In the genomic region with DNA sequence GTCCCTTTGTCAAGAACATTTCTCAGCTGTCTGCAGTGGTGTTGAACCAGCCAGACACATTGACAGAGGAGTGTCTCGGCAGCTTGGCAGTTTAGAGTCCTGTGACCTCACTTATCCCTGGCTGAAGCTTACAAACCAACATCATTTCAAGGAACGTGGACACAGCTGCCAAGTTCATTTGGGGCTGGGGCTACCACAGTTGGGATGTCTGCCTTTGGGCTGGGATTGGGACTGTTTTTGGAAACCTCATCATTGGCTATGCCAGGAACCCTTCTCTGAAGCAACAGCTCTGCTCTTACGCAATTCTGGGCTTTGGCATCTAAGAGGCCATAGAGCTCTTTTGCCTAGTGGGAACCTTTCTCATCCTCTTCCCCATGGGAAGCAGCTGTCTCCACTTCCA, we compare ENCODE assay signal across 12 mouse cellular contexts.
DNase-seq lines count a peak whose midpoint lies in the region; TF ChIP-seq lines count a peak whose summit lies in the region.
"Had no signal": no experiment of that assay in that cellular context is flagged by ENCODE, and none has a peak within 500 bp of the region (broad histone marks: within the 10 kb centered on the region; RNA-seq: fewer than 3 reads in every experiment).

No protein-coding gene starts in this region.

- no peak overlapping the region for H3K4me3 ChIP-seq in lung, adult 2 months (replicated peaks; ENCODE audit: extremely low read depth, low read depth, low read length)
- no peak overlapping the region for H3K4me3 ChIP-seq in thymus, adult 2 months (ENCODE audit: control insufficient read depth, insufficient read depth, low read length)
- H3K4me3 ChIP-seq: forebrain, embryonic 12.5 days; limb, embryonic 12.5 days had no signal

- WGBS in lung, adult 2 months, result 63% methylated on average over 3 of the region's 3 CpGs
- WGBS in thymus, adult 2 months, result 88% methylated on average over 3 of the region's 3 CpGs

- H3K4me1 ChIP-seq in lung, adult 2 months (ENCODE audit: control insufficient read depth, insufficient read depth, low read length), result no peaks in the 10 kb centered on the region
- H3K4me1 ChIP-seq in thymus, adult 2 months (replicated peaks; ENCODE audit: control insufficient read depth, insufficient read depth, low read length), result no peaks in the 10 kb centered on the region
- H3K4me1 ChIP-seq: forebrain, embryonic 12.5 days; limb, embryonic 12.5 days had no signal

- peak; percentile 12 for DNase-seq in urinary bladder, postnatal 14 days (ENCODE audit: low spot score)
- DNase-seq in urinary bladder, postnatal 10 days (ENCODE audit: low spot score), result no peak
- peak; percentile 23 to 51 for DNase-seq in gastrocnemius, adult 8-10 months (ENCODE audit: low spot score in 2 of 2)
- DNase-seq in lung, adult 2 months, result peak; percentile 3
- no peak for DNase-seq in spleen, adult 18-20 months
- no peak for DNase-seq in thymus, adult 2 months
- no peak for DNase-seq in B cell, adult 2 months
- DNase-seq: retina, postnatal 1 day; thymus, postnatal 25 days had no signal

- no peaks in the 10 kb centered on the region for H3K36me3 ChIP-seq in thymus, adult 2 months (ENCODE audit: control insufficient read depth, insufficient read depth, low read length)
- H3K36me3 ChIP-seq: forebrain, embryonic 12.5 days; limb, embryonic 12.5 days had no signal

- no peak overlapping the region for H3K27ac ChIP-seq in thymus, adult 2 months (ENCODE audit: control insufficient read depth, insufficient read depth, low read length)
- H3K27ac ChIP-seq: forebrain, embryonic 12.5 days; limb, embryonic 12.5 days; macrophage had no signal

- no peak for TF ChIP-seq CTCF in lung, adult 2 months (IDR thresholded peaks at IDR 0.05; ENCODE audit: insufficient read depth, low read length)
- no peak for TF ChIP-seq CTCF in thymus, adult 2 months (IDR thresholded peaks at IDR 0.05; ENCODE audit: borderline replicate concordance, control insufficient read depth, extremely low read depth, insufficient read depth, low read length, poor library complexity)

- TF ChIP-seq POLR2A in lung, adult 2 months (IDR thresholded peaks at IDR 0.05; ENCODE audit: borderline replicate concordance, extremely low read depth, low read depth, low read length), result no peak
- TF ChIP-seq POLR2A in thymus, adult 2 months (IDR thresholded peaks at IDR 0.05; ENCODE audit: control insufficient read depth, extremely low read depth, insufficient read depth, low read length, poor library complexity), result no peak

- no peaks in the 10 kb centered on the region for H3K27me3 ChIP-seq in thymus, adult 2 months (ENCODE audit: control insufficient read depth, insufficient read depth, low read length)

Comparison
In these comparisons a context has a peak if more than half of its experiments do, and no peak if none do; other contexts are left out.
1. DNase-seq: peak in urinary bladder, postnatal 14 days (single experiment), gastrocnemius, adult 8-10 months (2 of 2) and lung, adult 2 months (single experiment); none in urinary bladder, postnatal 10 days (single experiment), spleen, adult 18-20 months (0 of 2), thymus, adult 2 months (single experiment) and B cell, adult 2 months (0 of 2).